Mouse (Mus musculus): Measurements from ENCODE around the gene Spint5. TPM values are rescaled to one million over a fixed set of nuclear protein-coding genes. Genes with fewer than 3 reads are reported as not detected.
"Not testable (repeated sequence)": the region's sequence is repeated elsewhere in the genome, so short reads cannot be mapped to it uniquely, and the experiment has no call there.

The Spint5 gene
- polyA plus RNA-seq, 1 experiment from 2014 or later = not detected

- Histone ChIP-seq H3K27ac (no peak overlapping the region), H3K36me3 (no peaks in the 10 kb centered on the region), H3K4me1 (no peaks in the 10 kb centered on the region), H3K4me2 (no peak overlapping the region), H3K9me3 (replicated peaks) (no peaks in the 10 kb centered on the region; the same call in 1 of the 2 replicates), H3K4me3 (replicated peaks) (no peak overlapping the region), H3K9ac (no peak overlapping the region), H3K27me3 (no peaks in the 10 kb centered on the region)
- ATAC-seq (replicated peaks; ENCODE audit: low FRiP score) = no peak
- 82% methylated on average over 5 of the region's 5 CpGs for WGBS
These were observed 10.9 kb upstream of the Spint5 start for GRCm38 (mm10) chr2:164704235-164704634.

DNA sequence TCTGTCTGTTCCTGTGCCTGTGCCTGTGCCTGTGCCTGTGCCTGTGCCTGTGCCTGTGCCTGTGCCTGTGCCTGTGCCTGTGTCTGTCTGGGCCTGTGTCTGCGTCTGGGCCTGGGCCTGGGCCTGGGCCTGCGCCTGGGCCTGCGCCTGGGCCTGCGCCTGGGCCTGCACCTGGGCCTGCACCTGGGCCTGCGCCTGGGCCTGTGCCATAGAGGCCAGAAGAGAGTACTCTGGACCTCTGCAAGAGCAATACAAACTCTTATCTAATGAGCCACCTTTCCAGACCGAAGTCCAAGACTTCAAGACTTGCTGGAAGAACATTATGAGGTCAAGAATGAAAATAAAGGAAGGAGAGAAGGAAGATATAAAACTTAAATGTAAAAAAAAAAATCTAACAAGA, 9.8 kb upstream of the Spint5 start:
- H3K4me3 ChIP-seq (replicated peaks) = no peak overlapping the region
- H3K4me1 ChIP-seq = no peaks in the 10 kb centered on the region
- no peak overlapping the region for H3K4me2 ChIP-seq
- no peak overlapping the region for H3K9ac ChIP-seq
- no peaks in the 10 kb centered on the region; the same call in 1 of the 2 replicates for H3K9me3 ChIP-seq (replicated peaks)
- ATAC-seq (replicated peaks; ENCODE audit: low FRiP score) = no peak
- no peaks in the 10 kb centered on the region for H3K36me3 ChIP-seq
- no peak overlapping the region for H3K27ac ChIP-seq
- no peaks in the 10 kb centered on the region for H3K27me3 ChIP-seq
- WGBS = 97% methylated on average over 6 of the region's 6 CpGs

DNA sequence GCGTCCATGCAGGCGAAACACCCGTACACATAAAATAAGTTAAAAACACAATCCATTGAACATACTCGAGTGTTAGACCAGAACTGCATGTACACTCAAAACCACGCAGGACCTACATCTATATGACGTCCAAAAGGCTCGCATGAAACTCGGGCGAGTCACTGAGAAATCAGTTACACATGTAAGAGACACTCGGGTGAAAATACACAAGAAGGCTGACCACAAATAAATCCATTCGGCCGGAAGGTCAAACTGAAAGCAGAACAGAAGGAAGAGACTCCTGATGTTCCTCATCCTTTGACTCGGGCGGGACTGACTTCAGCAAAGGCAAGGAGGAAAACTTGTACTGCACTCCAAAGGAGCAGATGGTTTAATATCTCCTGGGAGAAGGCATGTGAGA, 9.1 kb upstream of the Spint5 start:
- H3K9ac ChIP-seq = no peak overlapping the region
- ATAC-seq (replicated peaks; ENCODE audit: low FRiP score) = no peak
- no peak overlapping the region for H3K27ac ChIP-seq
- H3K36me3 ChIP-seq = no peaks in the 10 kb centered on the region
- H3K4me1 ChIP-seq = no peaks in the 10 kb centered on the region
- WGBS = 90% methylated on average over 14 of the region's 14 CpGs
- no peak overlapping the region for H3K4me2 ChIP-seq
- no peaks in the 10 kb centered on the region; the same call in 1 of the 2 replicates for H3K9me3 ChIP-seq (replicated peaks)
- H3K4me3 ChIP-seq (replicated peaks) = no peak overlapping the region
- H3K27me3 ChIP-seq = no peaks in the 10 kb centered on the region

DNA sequence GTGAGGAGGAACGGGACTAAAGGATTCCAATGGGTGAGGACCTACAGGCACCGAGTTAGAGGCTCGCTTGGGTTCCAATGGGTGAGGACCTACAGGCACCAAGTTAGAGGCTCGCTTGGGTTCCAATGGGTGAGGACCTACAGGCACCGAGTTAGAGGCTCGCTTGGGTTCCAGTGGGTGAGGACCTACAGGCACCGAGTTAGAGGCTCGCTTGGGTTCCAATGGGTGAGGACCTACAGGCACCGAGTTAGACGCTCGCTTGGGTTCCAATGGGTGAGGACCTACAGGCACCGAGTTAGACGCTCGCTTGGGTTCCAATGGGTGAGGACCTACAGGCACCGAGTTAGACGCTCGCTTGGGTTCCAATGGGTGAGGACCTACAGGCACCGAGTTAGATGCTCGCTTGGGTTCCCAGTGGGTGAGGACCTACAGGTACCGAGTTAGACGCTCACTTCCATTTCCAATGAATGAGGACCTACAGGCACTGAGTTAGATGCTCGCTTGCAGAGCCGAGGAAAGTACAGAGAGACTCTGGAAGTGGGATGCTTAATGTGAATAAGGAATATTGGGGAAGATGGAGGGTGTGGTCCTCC, 1.2 kb downstream of the Spint5 start:
- H3K4me2 ChIP-seq; H3K9ac ChIP-seq; H3K4me1 ChIP-seq; H3K36me3 ChIP-seq; ATAC-seq (replicated peaks; ENCODE audit: low FRiP score); H3K27ac ChIP-seq; H3K27me3 ChIP-seq; H3K4me3 ChIP-seq (replicated peaks); H3K9me3 ChIP-seq (replicated peaks): not testable (repeated sequence)
- 92% methylated on average over 23 of the region's 23 CpGs for WGBS

GRCm38 (mm10) chr2:164723276-164723675, 8.2 kb downstream of the Spint5 start:
- ATAC-seq (replicated peaks; ENCODE audit: low FRiP score) = no peak
- H3K4me3 ChIP-seq (replicated peaks) = no peak overlapping the region
- H3K36me3 ChIP-seq = no peaks in the 10 kb centered on the region
- H3K27ac ChIP-seq = no peak overlapping the region
- H3K9me3 ChIP-seq (replicated peaks) = no peaks in the 10 kb centered on the region
- WGBS = 69% methylated on average over 4 of the region's 4 CpGs
- H3K27me3 ChIP-seq = no peaks in the 10 kb centered on the region
- H3K4me2 ChIP-seq = no peak overlapping the region
- H3K9ac ChIP-seq = no peak overlapping the region
- H3K4me1 ChIP-seq = no peaks in the 10 kb centered on the region

DNA sequence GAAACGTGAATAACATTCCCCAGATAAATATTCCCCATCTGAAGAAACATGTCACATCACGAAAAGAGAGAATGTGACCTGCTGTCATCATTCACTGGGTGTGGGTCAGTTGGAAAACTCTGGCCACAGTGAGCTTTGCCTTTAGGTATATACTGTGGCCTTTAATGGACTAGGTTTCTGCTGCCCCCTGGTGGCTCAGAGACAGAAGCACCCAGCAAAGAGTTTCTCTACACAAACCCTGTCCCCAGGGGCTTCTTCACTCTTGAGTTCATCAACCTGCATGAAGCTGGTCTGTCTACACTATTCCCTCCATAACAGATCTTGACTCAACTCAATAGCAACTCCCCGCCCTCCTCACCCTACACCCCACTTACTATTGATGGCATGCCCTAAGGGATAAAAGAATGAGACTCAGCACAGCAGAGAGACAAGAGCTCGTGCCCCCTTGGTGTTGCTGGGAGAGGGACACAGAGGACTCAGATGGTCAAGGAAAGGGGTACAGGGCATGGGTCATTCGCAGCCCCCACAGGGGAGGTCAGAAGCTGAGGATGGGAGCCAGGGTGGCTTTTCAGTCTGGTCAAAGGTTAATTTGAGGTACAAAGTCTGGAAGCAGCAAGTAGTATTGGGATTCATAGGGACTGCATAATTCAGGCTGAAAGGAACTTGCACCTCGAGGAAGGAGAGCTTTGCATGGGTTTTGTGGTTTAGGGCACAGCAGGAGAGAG, 11.0 kb downstream of the Spint5 start:
- H3K27ac ChIP-seq = no peak overlapping the region
- peak; percentile 58; the same call in 1 of the 2 replicates for ATAC-seq (replicated peaks; ENCODE audit: low FRiP score)
- 26% methylated on average over 6 of the region's 6 CpGs for WGBS

GRCm38 (mm10) chr2:164731719-164732118, 16.6 kb downstream of the Spint5 start:
- H3K36me3 ChIP-seq = no peaks in the 10 kb centered on the region
- H3K9ac ChIP-seq = no peak overlapping the region
- H3K9me3 ChIP-seq (replicated peaks) = no peaks in the 10 kb centered on the region
- no peak overlapping the region for H3K4me2 ChIP-seq
- no peak overlapping the region for H3K27ac ChIP-seq
- H3K4me3 ChIP-seq (replicated peaks) = no peak overlapping the region
- no peaks in the 10 kb centered on the region for H3K4me1 ChIP-seq
- no peak for ATAC-seq (replicated peaks; ENCODE audit: low FRiP score)
- WGBS = 70% methylated on average over 5 of the region's 5 CpGs
- no peaks in the 10 kb centered on the region for H3K27me3 ChIP-seq

More for the DNA sequence above, 11.0 kb downstream of the Spint5 start:
- no peaks in the 10 kb centered on the region for H3K9me3 ChIP-seq (replicated peaks)
- H3K4me2 ChIP-seq = no peak overlapping the region
- no peak overlapping the region for H3K4me3 ChIP-seq (replicated peaks)
- H3K27me3 ChIP-seq = no peaks in the 10 kb centered on the region
- H3K4me1 ChIP-seq = no peaks in the 10 kb centered on the region
- H3K36me3 ChIP-seq = no peaks in the 10 kb centered on the region
- no peak overlapping the region for H3K9ac ChIP-seq

DNA sequence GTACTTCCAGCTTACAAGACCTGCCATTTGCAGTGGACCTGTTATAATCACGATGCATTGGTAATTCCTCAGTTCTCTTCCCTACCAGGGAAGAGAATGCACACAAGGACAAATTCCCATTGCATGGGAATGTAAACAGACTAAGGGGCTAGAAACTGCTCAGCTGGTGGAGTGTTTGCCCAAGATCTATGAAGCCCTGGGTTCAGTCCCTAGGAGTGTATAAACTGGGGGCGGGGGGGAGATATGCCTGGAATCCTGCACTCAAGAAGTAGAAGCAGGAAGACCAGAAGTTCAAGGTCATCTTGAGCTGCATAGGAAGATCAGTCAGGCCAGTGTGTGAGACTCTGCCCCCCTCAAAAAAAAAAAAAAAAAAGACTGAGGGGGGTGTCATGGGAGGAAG, 18.2 kb downstream of the Spint5 start:
- Histone ChIP-seq H3K27ac (no peak overlapping the region), H3K4me1 (no peaks in the 10 kb centered on the region), H3K36me3 (no peaks in the 10 kb centered on the region), H3K4me2 (no peak overlapping the region), H3K9me3 (replicated peaks) (no peaks in the 10 kb centered on the region), H3K9ac (no peak overlapping the region), H3K27me3 (no peaks in the 10 kb centered on the region), H3K4me3 (replicated peaks) (no peak overlapping the region)
- ATAC-seq (replicated peaks; ENCODE audit: low FRiP score) = no peak
- 92% methylated on average over 2 of the region's 2 CpGs for WGBS

DNA sequence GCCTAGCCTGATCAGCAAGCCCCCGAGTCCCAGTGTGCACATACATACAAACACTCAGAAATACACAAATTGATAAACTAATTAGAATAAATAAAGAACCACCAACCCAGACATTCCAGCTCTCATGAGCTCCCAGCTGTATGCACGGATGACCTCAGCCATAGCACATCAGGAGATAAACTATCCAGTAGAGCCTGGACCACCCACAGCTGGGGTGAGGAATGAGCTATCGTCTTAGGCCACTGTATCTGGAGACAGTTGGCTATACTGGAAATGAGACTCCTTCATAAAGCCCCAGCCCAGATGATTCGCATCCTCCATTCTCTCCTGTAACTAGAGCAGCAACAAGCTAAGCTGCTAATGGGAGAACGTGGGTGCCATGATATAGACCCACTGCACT, 19.7 kb downstream of the Spint5 start:
- Histone ChIP-seq H3K36me3 (no peaks in the 10 kb centered on the region), H3K4me1 (no peaks in the 10 kb centered on the region), H3K9ac (no peak overlapping the region), H3K9me3 (replicated peaks) (no peaks in the 10 kb centered on the region), H3K4me2 (no peak overlapping the region), H3K27ac (no peak overlapping the region), H3K4me3 (replicated peaks) (no peak overlapping the region), H3K27me3 (no peaks in the 10 kb centered on the region)
- ATAC-seq (replicated peaks; ENCODE audit: low FRiP score) = no peak
- 79% methylated on average over 5 of the region's 5 CpGs for WGBS

- no peak for ATAC-seq (replicated peaks; ENCODE audit: low FRiP score)
These were observed 20.3 kb downstream of the Spint5 start for GRCm38 (mm10) chr2:164735446-164735845.

DNA sequence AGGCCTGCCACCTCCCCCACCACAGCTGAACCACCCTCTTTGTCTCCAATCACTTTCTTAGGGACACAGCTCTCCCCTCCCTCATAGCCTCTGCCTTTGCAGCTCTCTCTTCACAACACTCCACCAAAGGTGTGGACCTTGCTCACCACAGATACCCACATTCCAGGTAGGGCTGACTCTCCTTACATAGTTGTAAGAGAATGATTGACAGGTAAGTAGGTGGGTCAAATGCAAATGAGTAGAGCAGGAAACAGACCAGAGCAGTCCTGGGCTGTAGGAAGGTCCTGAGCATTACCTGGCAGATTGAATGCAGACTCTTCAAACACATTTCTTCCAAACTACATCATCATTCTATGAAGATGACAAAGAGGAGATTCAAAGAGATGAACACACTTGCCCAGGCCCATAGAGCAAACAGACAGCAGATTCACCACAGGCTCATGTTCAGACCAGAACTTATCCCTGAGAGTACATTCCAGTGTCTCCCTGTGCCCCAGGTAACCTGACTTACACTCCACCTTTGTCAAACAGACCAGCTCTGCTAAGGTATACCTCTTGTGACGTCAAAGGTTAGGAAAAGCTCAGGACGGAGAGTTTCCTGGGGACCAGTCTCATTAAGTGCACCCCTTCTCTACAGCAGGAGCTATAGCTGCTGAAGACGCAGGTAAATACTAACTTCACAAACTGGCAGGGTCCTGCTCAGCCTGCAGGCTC, 22.4 kb downstream of the Spint5 start:
- H3K27ac ChIP-seq = no peak overlapping the region
- 74% methylated on average over 3 of the region's 3 CpGs for WGBS

More at GRCm38 (mm10) chr2:164735446-164735845, 20.3 kb downstream of the Spint5 start:
- H3K4me2 ChIP-seq = no peak overlapping the region
- no peak overlapping the region for H3K27ac ChIP-seq
- no peaks in the 10 kb centered on the region for H3K27me3 ChIP-seq
- H3K9ac ChIP-seq = no peak overlapping the region
- no peaks in the 10 kb centered on the region for H3K36me3 ChIP-seq
- H3K4me1 ChIP-seq = no peaks in the 10 kb centered on the region
- H3K4me3 ChIP-seq (replicated peaks) = no peak overlapping the region
- no peaks in the 10 kb centered on the region for H3K9me3 ChIP-seq (replicated peaks)
- 88% methylated on average over 5 of the region's 5 CpGs for WGBS

GRCm38 (mm10) chr2:164739876-164740275, 24.8 kb downstream of the Spint5 start:
- H3K9ac ChIP-seq = no peak overlapping the region
- no peak overlapping the region for H3K4me2 ChIP-seq
- no peaks in the 10 kb centered on the region for H3K9me3 ChIP-seq (replicated peaks)
- 64% methylated on average over 7 of the region's 7 CpGs for WGBS
- no peak overlapping the region for H3K27ac ChIP-seq
- H3K4me3 ChIP-seq (replicated peaks) = no peak overlapping the region
- H3K36me3 ChIP-seq = no peaks in the 10 kb centered on the region
- ATAC-seq (replicated peaks; ENCODE audit: low FRiP score) = no peak
- H3K4me1 ChIP-seq = peaks cover 1% of the 10 kb centered on the region
- H3K27me3 ChIP-seq = no peaks in the 10 kb centered on the region

More for the DNA sequence above, 22.4 kb downstream of the Spint5 start:
- Histone ChIP-seq H3K9me3 (replicated peaks) (no peaks in the 10 kb centered on the region), H3K36me3 (no peaks in the 10 kb centered on the region), H3K9ac (no peak overlapping the region), H3K4me1 (no peaks in the 10 kb centered on the region), H3K4me3 (replicated peaks) (no peak overlapping the region), H3K27me3 (no peaks in the 10 kb centered on the region), H3K4me2 (no peak overlapping the region)
- ATAC-seq (replicated peaks; ENCODE audit: low FRiP score) = no peak
